Mouse (Mus musculus) heart, adult 8-10 months (tissue): ENCODE measurements around the gene Olfr577. TPM values are rescaled to one million over a fixed set of nuclear protein-coding genes. Genes with fewer than 3 reads are reported as not detected.

Experiments
- DNase-seq: peaks from one replicate; pipeline ENCODE4 v3.0.0; 2022; ENCODE audit warnings: low spot score
- total RNA-seq, 4 experiments: library from RNA; stranded (reverse); gene quantifications; 2 replicates each; pipeline ENCODE4 v1.2.4; 2022

Olfr577 gene
- total RNA-seq = not detected

DNA sequence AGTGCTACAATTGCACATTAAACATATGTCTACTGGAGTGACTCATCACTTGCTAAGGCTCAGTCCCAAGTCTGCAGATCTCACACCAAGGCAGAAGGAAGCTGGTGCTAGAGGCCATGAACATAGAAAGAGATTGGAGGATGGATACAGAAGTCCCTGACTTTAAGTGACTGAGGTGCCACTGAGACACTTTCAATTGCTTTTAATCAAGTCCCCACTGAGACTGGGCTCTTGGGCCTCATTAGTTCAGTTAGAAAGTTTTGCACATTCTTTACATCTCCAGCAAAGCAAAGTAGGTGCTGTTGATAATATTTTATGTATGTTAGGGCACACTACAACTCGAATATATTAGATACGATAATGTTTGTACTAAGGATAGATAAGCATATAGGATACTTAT is at the start of gene Olfr577:
TSS of gene Olfr577 (minus strand) at position 101 of the 400 bp plus-strand sequence.
- DNase-seq = no peak

GRCm38 (mm10) chr7:102989224-102989623 is 13.5 kb upstream of the Olfr577 start, which contains the start of gene Olfr578:
Gene Olfr578, minus strand, starts transcription at chr7:102989324.
- DNase-seq = no peak

- DNase-seq = no peak
These were observed 1.3 kb downstream of the Olfr577 start for GRCm38 (mm10) chr7:102974399-102974798.

GRCm38 (mm10) chr7:102962360-102962759 is 13.4 kb downstream of the Olfr577 start, which contains the start of gene Olfr576:
Gene Olfr576, plus strand, starts transcription at chr7:102962660.
- no peak for DNase-seq

GRCm38 (mm10) chr7:102958593-102958992 is 17.1 kb downstream of the Olfr577 start, which contains the start of gene Olfr575:
Gene Olfr575, minus strand, starts transcription at chr7:102958775.
- no peak for DNase-seq

DNA sequence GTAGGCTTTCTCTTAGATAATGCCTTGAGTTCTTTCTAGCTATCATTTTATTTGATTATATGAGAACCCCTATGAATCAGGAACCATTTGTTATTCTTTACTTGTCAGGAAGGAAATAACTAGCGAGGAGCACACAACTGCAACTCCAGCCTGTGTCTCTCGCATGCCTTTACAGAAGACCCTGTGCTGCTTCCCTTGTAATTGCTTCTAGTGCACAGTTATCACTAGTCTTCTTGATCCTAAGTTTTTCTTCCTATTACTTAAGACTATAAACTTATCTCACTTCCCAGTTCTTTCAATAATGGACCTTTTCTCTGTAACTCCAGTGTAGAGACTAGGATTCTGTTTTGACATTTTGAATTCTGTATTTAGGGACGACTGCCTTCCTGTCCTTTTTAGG is 17.6 kb downstream of the Olfr577 start:
- no peak for DNase-seq

DNA sequence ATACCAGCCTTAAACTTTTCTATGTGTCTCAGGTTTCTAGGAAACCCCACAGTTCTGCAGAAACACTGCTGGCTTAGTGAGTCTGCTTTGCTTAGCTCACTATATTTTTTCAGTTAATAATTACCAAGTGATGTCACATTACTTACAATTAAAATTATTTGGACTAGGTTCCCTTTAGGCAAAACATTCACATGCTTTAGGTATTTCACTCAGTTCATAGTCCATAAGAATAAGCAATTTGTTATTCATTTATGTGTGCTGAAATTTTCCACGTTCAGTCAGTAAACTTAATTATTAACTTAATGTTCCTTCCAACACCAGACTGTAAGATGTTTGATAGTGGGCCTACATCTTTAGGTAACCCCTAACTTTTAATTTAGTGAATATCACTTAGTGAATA is 25.0 kb downstream of the Olfr577 start:
- DNase-seq = no peak

DNA sequence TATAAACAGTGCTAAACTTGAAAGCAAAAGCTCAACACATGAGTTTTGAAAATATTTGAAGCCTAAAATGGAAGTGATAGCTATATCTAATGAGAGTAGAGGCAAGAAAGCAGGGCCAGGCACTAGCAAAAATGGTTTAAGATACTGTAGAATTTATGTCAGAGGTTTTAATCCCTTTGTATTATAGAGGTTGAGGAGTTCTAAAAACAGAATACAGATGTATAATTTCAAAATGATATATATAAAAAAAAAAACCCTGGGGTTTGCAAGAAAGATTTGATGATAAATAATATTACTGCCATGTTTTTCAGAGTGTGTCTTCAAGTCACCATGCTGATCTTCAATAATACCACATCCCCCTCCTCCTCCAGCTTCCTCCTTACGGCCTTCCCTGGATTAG is 27.6 kb downstream of the Olfr577 start, which contains the start of gene Olfr574:
TSS of gene Olfr574 (plus strand) at position 301 of the 400 bp plus-strand sequence.
- DNase-seq = no peak

DNA sequence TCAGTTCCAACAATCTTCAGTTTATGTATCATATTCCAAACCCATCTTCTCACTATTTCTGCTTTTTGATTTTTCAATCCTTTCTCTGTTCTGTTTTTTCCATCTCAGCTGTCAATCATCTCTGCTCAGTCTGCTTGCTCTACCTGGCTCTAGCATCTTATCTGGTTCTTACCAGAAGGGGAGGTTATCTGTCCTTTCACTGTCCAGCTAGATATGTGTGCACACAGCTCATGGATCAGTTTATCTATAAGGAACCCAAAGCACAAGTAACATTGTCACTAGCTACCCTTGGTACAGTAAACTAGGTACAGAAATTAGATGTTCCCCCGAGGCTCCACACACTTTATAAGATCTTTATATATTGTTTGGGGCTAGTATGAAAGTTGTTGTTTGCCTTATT is 32.3 kb downstream of the Olfr577 start:
- DNase-seq = no peak

DNA sequence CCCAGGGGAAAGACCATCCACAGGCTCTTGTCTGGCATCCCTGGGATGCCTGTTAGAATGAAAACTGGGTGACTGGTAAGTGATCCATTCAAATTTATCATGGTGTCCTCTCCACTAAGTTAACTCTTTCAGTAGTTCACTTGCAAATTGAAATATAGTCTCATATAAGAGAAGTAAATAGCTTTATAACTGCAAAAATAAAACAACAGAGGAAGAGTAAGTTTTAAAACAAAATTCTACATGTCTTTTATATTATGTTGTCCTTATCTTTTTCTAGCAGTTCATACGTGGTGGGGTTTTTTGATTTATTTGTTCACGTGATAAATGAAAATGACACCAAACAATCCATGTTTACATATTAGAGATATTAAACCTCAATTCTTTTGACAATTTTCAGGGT is 33.3 kb downstream of the Olfr577 start, which contains the start of gene Olfr573-ps1:
TSS of gene Olfr573-ps1 (minus strand) at position 101 of the 400 bp plus-strand sequence.
- no peak for DNase-seq

DNA sequence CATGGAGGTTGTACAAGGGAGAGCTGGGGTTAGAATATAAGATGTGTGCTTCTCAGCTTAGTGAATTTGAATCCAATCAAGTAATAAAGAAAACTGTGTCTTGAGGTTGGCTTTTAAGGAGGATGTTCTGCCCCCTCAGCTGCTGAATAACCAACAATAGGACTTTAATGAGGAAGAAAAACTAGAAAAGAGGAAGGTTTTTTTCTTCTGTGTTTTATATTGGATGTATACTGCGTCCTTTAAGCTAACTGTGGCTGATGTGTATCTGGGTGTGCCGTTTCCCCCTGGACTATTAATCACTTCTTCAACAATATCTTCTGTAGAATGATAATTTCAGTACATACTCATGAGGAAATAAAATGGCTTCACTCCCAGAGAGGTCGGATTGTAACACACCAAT is 48.6 kb downstream of the Olfr577 start:
- no peak for DNase-seq

GRCm38 (mm10) chr7:102924109-102924508 is 51.6 kb downstream of the Olfr577 start, which contains the start of gene Olfr572:
Gene Olfr572, plus strand, starts transcription at chr7:102924409.
- no peak for DNase-seq

Other genes starting within 250 kb of the Olfr577 start
- gene Olfr559, start 248.5 kb downstream of the Olfr577 start, total RNA-seq = not detected
- gene Olfr560, start 216.6 kb downstream of the Olfr577 start, total RNA-seq = under 1 TPM in 1 of 4 experiments, not detected in 3; 0.16 TPM
- under 1 TPM; 0.23 to 0.41 (median 0.30) TPM for gene Olfr78, start 216.5 kb downstream of the Olfr577 start, total RNA-seq
- not detected for gene Olfr561, start 204.7 kb downstream of the Olfr577 start, total RNA-seq
- gene Olfr564, start 172.5 kb downstream of the Olfr577 start, total RNA-seq = not detected
- gene Olfr566, start 117.2 kb downstream of the Olfr577 start, total RNA-seq = not detected
- gene Olfr568, start 98.8 kb downstream of the Olfr577 start, total RNA-seq = not detected
- not detected for gene Olfr569, start 85.1 kb downstream of the Olfr577 start, total RNA-seq
- gene Olfr570, start 81.4 kb downstream of the Olfr577 start, total RNA-seq = not detected
- not detected for gene Olfr571, start 58.4 kb downstream of the Olfr577 start, total RNA-seq
- not detected for gene Olfr572, start 51.5 kb downstream of the Olfr577 start, total RNA-seq
- gene Olfr573-ps1, start 33.4 kb downstream of the Olfr577 start, total RNA-seq = not detected
- gene Olfr574, start 27.5 kb downstream of the Olfr577 start, total RNA-seq = not detected
- gene Olfr575, start 17.2 kb downstream of the Olfr577 start, total RNA-seq = not detected
- gene Olfr576, start 13.3 kb downstream of the Olfr577 start, total RNA-seq = not detected
- gene Olfr578, start 13.4 kb upstream of the Olfr577 start, total RNA-seq = not detected
- gene Olfr582, start 62.1 kb upstream of the Olfr577 start, total RNA-seq = not detected
- gene Olfr583, start 75.4 kb upstream of the Olfr577 start, total RNA-seq = not detected
- gene Olfr584, start 105.9 kb upstream of the Olfr577 start, total RNA-seq = not detected
- gene Olfr585, start 121.8 kb upstream of the Olfr577 start, total RNA-seq = not detected
- gene Olfr586, start 149.7 kb upstream of the Olfr577 start, total RNA-seq = not detected
- gene Olfr588-ps1, start 164.9 kb upstream of the Olfr577 start, total RNA-seq = not detected
- gene Olfr589, start 180.4 kb upstream of the Olfr577 start, total RNA-seq = not detected
- gene Olfr591, start 202.4 kb upstream of the Olfr577 start, total RNA-seq = not detected
- gene Olfr592, start 208.9 kb upstream of the Olfr577 start, total RNA-seq = not detected
- not detected for gene Olfr593, start 235.9 kb upstream of the Olfr577 start, total RNA-seq
- gene Olfr594, start 241.1 kb upstream of the Olfr577 start, total RNA-seq = not detected